Mouse (Mus musculus): ENCODE measurements around the gene Cdt1.

The Cdt1 gene

GRCm38 (mm10) chr8:122574264-122574663 lies 6.4 kb downstream of the Cdt1 start:
- DNase-seq (ENCODE audit: low spot score), result no peak

GRCm38 (mm10) chr8:122574667-122575251 lies 6.9 kb downstream of the Cdt1 start:
- DNase-seq (ENCODE audit: low spot score), result no peak

- no peak for DNase-seq (ENCODE audit: low spot score)
These were observed 7.5 kb downstream of the Cdt1 start for GRCm38 (mm10) chr8:122575286-122575685.

- no peak for DNase-seq (ENCODE audit: low spot score)
These were observed 8.2 kb downstream of the Cdt1 start for GRCm38 (mm10) chr8:122575735-122576647.

GRCm38 (mm10) chr8:122576648-122577022 lies 8.8 kb downstream of the Cdt1 start, which contains the start of gene Aprt:
Aprt (minus strand) TSS chr8:122576909.
- DNase-seq (ENCODE audit: low spot score), result peak; percentile 97

GRCm38 (mm10) chr8:122577116-122577515 lies 9.3 kb downstream of the Cdt1 start:
- DNase-seq (ENCODE audit: low spot score), result no peak

GRCm38 (mm10) chr8:122579196-122579595 lies 11.4 kb downstream of the Cdt1 start:
- no peak for DNase-seq (ENCODE audit: low spot score)

GRCm38 (mm10) chr8:122580926-122581325 lies 13.1 kb downstream of the Cdt1 start:
- no peak for DNase-seq (ENCODE audit: low spot score)

- no peak for DNase-seq (ENCODE audit: low spot score)
These were observed 17.2 kb downstream of the Cdt1 start for GRCm38 (mm10) chr8:122584981-122585380.

- no peak for DNase-seq (ENCODE audit: low spot score)
These were observed 17.6 kb downstream of the Cdt1 start for GRCm38 (mm10) chr8:122585411-122585891.

GRCm38 (mm10) chr8:122586171-122586570 lies 18.4 kb downstream of the Cdt1 start:
- DNase-seq (ENCODE audit: low spot score), result no peak

- no peak for DNase-seq (ENCODE audit: low spot score)
These were observed 18.9 kb downstream of the Cdt1 start for GRCm38 (mm10) chr8:122586749-122587148.

GRCm38 (mm10) chr8:122593240-122593639 lies 25.4 kb downstream of the Cdt1 start:
- DNase-seq (ENCODE audit: low spot score), result no peak

- DNase-seq (ENCODE audit: low spot score), result no peak
These were observed 26.1 kb downstream of the Cdt1 start for GRCm38 (mm10) chr8:122593783-122594507.

GRCm38 (mm10) chr8:122596031-122596430 lies 28.2 kb downstream of the Cdt1 start:
- no peak for DNase-seq (ENCODE audit: low spot score)

- no peak for DNase-seq (ENCODE audit: low spot score)
These were observed 32.9 kb downstream of the Cdt1 start for GRCm38 (mm10) chr8:122600666-122601065.

GRCm38 (mm10) chr8:122604640-122605039 lies 36.8 kb downstream of the Cdt1 start:
- DNase-seq (ENCODE audit: low spot score), result no peak

- no peak for DNase-seq (ENCODE audit: low spot score)
These were observed 37.6 kb downstream of the Cdt1 start for GRCm38 (mm10) chr8:122605367-122605766.

- no peak for DNase-seq (ENCODE audit: low spot score)
These were observed 39.0 kb downstream of the Cdt1 start for GRCm38 (mm10) chr8:122606810-122607209.

GRCm38 (mm10) chr8:122610209-122610608 lies 42.4 kb downstream of the Cdt1 start:
- no peak for DNase-seq (ENCODE audit: low spot score)

- DNase-seq (ENCODE audit: low spot score), result no peak
These were observed 42.9 kb downstream of the Cdt1 start for GRCm38 (mm10) chr8:122610612-122611277.

Data from testis, postnatal 10 days (tissue).